Mouse (Mus musculus) neural tube, postnatal 0 days (tissue): ENCODE results near the gene Ankdd1b. TPM values are rescaled to one million over a fixed set of nuclear protein-coding genes. Genes with fewer than 3 reads are reported as not detected.

ENCODE experiments used
- polyA plus RNA-seq: library from polyadenylated mRNA; unstranded; fragments of >200 nt; fragmentation: Nextera tagmentation; extraction: Ambion mirVana; gene quantifications from 2 replicates; pipeline ENCODE4 v1.2.1, GENCODE M21; 2015

The Ankdd1b gene
- polyA plus RNA-seq = 0.09 TPM in 1 of 2 replicates, not detected in the other

DNA sequence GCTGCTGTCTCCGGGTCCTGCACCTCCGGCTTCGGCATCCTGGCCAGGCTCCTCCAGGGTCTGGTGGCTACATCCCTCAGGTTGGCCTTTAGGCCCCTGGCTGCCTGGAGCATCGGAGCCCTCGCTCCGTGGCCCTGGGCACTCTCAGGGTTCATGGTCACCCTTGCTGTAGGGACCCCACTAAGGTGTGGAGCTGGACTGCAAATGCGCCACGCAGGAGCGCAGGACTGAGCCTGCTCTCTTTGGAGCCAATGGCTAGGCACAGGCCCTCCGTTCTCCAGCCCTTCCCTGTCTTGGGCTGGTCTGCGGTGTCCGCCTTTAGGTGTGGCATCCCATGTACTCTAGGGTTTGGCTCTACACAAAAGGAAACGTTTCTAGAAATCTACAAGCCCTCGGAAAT lies at the start of gene Ankdd1b:
Ankdd1b (minus strand) TSS at position 242 of the 400 bp plus-strand sequence.

DNA sequence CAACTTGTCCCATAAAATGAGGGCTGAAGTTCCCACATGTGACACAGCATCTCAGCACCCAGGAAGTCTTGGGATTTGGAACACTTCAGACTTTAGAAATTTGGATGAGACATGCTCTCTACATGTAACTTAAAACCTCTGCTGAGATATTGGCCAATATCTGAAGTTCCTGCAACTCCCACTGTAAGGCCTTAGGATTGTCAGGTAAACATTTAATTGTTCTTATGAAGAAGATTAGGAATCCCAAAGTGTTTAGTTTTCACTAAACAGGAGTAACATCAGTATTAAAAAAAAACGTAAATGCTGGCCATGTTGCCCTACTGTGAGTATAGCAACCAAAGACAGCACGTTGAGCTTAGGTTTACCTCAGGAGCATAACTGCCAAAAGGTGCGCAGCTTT lies 19.4 kb upstream of the Ankdd1b start, which contains the start of gene Gm17622:
Gm17622 (plus strand) TSS at position 301 of the 400 bp plus-strand sequence.

DNA sequence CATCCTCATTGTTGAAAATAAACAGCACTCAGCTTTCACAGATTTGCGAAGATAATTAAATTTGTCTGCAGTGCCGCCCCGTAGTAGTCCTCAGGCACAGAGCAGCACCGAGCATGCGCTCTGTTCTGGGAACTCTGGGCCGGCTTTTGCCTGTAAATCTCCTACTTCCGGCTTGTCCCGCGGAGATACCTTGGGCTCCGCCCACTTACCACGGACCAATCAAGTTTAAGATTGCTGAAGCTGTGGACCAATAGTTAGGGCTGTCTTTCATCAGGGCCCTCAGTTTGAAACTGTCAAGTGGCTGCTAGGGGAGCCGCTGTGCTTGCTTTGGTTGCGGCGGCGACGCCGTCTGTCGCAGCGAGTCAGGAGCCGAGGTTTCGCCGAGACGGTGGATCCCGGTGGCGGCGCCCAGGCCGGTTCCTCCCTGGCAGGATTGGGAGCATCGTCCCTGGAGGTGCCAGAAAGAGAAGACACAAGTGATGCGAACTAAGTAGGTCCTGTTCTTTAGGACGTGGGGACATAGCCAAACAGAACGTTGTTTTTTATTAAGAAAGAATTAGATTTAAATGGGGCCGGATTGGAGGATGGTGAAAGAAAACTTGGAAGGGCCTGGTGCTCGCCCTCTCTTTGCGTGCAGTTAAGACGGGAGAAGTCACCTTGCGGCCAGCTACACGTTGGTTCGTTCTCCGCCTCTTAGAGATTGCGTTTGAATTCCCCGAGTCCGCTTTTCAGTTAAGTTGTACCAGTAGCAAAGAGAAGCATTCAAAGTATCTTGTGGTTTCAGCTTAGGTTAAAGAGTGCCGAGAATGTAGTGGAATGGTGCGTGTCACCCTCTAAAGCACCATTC lies 82.7 kb downstream of the Ankdd1b start, which contains the start of gene Poc5:
Poc5 (plus strand) TSS at position 253 of the 847 bp plus-strand sequence.

Other genes with a start within 250 kb of the Ankdd1b start
- 16.3 and 17.2 TPM in 2 replicates for gene Poc5, start 82.9 kb downstream of the Ankdd1b start, polyA plus RNA-seq
- gene Gm17622, start 19.5 kb upstream of the Ankdd1b start, polyA plus RNA-seq = not detected in 2 replicates
- 5.4 and 6.5 TPM in 2 replicates for gene Polk, start 71.4 kb upstream of the Ankdd1b start, polyA plus RNA-seq
- 9.6 and 12.2 TPM in 2 replicates for gene Col4a3bp, start 71.4 kb upstream of the Ankdd1b start, polyA plus RNA-seq
- 100.0 and 102 TPM in 2 replicates for gene Hmgcr, start 199.7 kb upstream of the Ankdd1b start, polyA plus RNA-seq